In the genomic region with DNA sequence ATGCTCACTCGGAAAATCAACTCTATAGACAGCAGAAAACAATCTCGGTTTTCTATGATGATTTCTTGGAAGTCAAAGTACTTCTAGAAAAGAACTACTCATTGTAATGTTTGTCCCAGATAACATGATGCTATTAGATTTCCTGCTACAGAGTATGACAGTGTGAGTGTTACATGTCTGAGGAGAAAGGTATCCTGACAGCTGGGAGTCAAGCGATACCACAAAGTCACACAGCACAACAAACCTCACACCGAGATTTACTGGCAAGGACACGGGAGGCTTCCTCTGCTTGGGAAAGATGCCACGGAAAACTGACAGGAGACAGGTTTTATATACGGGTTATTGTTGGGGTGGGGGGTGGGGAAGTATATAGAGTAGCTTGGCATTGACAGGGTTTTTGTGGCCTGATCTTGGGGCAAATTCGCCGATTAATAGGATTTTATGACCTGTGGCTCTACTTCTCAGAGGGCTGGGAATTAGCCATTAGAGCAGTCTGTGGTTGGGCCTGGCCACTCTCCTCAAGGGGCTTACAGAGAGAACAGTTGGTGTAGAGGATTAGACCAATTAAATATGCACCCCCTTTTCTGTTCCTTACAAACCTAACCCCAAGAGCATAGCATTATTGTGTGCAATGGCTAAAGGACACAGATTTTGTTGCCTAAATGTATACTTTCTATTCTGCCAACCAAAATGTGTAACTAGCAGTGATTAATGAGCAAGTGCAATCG, we compare ENCODE assay signal across 21 mouse cellular contexts.
"Had no signal": no experiment of that assay in that cellular context is flagged by ENCODE, and none has a peak within 500 bp of the region (broad histone marks: within the 10 kb centered on the region; RNA-seq: fewer than 3 reads in every experiment).

No protein-coding gene starts in this region.

- H3K27ac ChIP-seq: kidney, postnatal 0 days; layer of hippocampus, adult 2 months; left cerebral cortex, adult 2 months; liver, embryonic 13.5 days; neural tube, embryonic 13.5 days; stomach, postnatal 0 days had no signal

- ATAC-seq: intestine, postnatal 0 days had no signal

- H3K9me3 ChIP-seq: liver, embryonic 13.5 days; neural tube, embryonic 13.5 days had no signal

- H3K9ac ChIP-seq: liver, embryonic 13.5 days; neural tube, embryonic 13.5 days had no signal

- H3K4me1 ChIP-seq: liver, embryonic 13.5 days; neural tube, embryonic 13.5 days had no signal

- H3K36me3 ChIP-seq: liver, embryonic 13.5 days; neural tube, embryonic 13.5 days had no signal

- DNase-seq: kidney, adult 2 months; kidney, postnatal 25 days; layer of hippocampus, adult 9-11 months; layer of hippocampus, postnatal 36 days; liver, embryonic 13.5 days; lung, adult 2 months; lung, postnatal 14 days; lung, postnatal 4 days; right cerebral cortex, adult 18-20 months; right cerebral cortex, postnatal 14 days; right cerebral cortex, postnatal 4 days; thymus, adult 2 months; thymus, postnatal 14 days; thymus, postnatal 4 days had no signal

- H3K4me2 ChIP-seq: liver, embryonic 13.5 days; neural tube, embryonic 13.5 days had no signal

- H3K4me3 ChIP-seq: layer of hippocampus, adult 2 months; left cerebral cortex, adult 2 months; liver, embryonic 13.5 days; myocyte; neural tube, embryonic 13.5 days had no signal

- H3K27me3 ChIP-seq: liver, embryonic 13.5 days; neural tube, embryonic 13.5 days had no signal
